Comparison of ENCODE assay signal across 11 mouse cellular contexts in genomic region chr6:49983740-49984139, GRCm38 (mm10).
"Had no signal": no experiment of that assay in that cellular context is flagged by ENCODE, and none has a peak within 500 bp of the region (broad histone marks: within the 10 kb centered on the region; RNA-seq: fewer than 3 reads in every experiment).

No protein-coding gene starts in this region.

- H3K27ac ChIP-seq: limb, embryonic 13.5 days; liver, embryonic 14.5 days; midbrain, embryonic 13.5 days; neural tube, embryonic 15.5 days; stomach, postnatal 0 days had no signal

- H3K27me3 ChIP-seq: midbrain, embryonic 13.5 days; neural tube, embryonic 15.5 days had no signal

- H3K4me3 ChIP-seq: limb, embryonic 13.5 days; midbrain, embryonic 13.5 days; neural tube, embryonic 15.5 days had no signal

- DNase-seq: kidney, adult 8-10 months; kidney, postnatal 36 days; lung, adult 2 months; right cerebral cortex, adult 18-20 months; right cerebral cortex, postnatal 25 days; thymus, postnatal 4 days had no signal

- H3K4me2 ChIP-seq: limb, embryonic 13.5 days; midbrain, embryonic 13.5 days; neural tube, embryonic 15.5 days had no signal

- H3K9me3 ChIP-seq: limb, embryonic 13.5 days; midbrain, embryonic 13.5 days; neural tube, embryonic 15.5 days had no signal

- H3K36me3 ChIP-seq: limb, embryonic 13.5 days; midbrain, embryonic 13.5 days; neural tube, embryonic 15.5 days had no signal

- ATAC-seq: midbrain, embryonic 13.5 days had no signal

- H3K9ac ChIP-seq: limb, embryonic 13.5 days; liver, embryonic 14.5 days; midbrain, embryonic 13.5 days; neural tube, embryonic 15.5 days had no signal
